Mouse (Mus musculus): ENCODE measurements around the gene Btbd9. TPM values are rescaled to one million over a fixed set of nuclear protein-coding genes. Genes with fewer than 3 reads are reported as not detected.

Gene Btbd9
- total and polyA plus RNA-seq, 2 experiments from 2014 or later, result 85.5 to 138 TPM

DNA sequence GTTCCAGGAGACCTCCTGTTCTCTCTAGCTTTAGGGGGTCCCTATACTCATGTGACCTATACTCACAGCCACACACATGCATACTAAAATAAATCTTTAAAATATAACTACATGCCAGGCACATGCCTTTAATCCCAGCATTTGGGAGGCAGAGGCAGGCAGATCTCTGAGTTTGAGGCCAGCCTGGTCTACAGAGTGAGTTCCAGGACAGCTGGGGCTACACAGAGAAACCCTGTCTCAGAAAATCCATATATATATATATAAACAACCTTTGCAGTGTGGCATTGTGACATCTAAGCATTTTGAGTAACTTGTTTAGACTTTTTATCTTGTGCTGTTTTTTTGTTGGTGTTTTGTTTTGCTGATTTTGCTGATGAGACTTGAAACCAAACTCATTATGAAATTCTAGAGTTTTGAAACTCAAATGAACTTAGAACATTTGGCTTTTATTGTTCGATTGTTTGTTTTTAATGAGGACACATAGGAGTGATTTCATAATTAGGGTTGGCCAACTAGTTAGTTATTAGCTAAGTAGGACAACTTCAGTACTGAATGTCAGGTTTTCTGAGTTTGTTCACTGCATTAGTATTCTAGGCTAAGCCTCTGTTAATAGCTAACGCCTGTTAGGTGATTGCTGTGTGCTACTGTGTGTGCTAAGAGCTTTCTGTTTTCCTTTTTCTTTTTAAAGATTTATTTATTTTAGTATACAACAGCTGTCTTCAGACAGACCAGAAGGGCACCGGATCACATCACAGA is 42.0 kb upstream of the Btbd9 start:
- Histone ChIP-seq H3K4me1 (ENCODE audit: insufficient read depth, low read length) (no peaks in the 10 kb centered on the region), H3K36me3 (ENCODE audit: insufficient read depth, low read length) (no peaks in the 10 kb centered on the region), H3K9ac (replicated peaks; ENCODE audit: low read length, poor library complexity, severe bottlenecking) (no peak overlapping the region), H3K27ac (ENCODE audit: low read depth, low read length) (no peak overlapping the region), H3K9me3 (ENCODE audit: low read length) (no peaks in the 10 kb centered on the region), H3K27me3 (ENCODE audit: insufficient read depth, low read length) (no peaks in the 10 kb centered on the region), H3K4me2 (ENCODE audit: low read depth, low read length, poor library complexity, severe bottlenecking) (no peak overlapping the region), H3K4me3 (ENCODE audit: low read depth, low read length) (no peak overlapping the region)
- WGBS, result 85% methylated on average over 3 of the region's 3 CpGs
- ATAC-seq (ENCODE audit: low FRiP score) (no peak), DNase-seq (ENCODE audit: low spot score) (no peak)
- no peak for TF ChIP-seq CTCF (IDR thresholded peaks at IDR 0.05)

DNA sequence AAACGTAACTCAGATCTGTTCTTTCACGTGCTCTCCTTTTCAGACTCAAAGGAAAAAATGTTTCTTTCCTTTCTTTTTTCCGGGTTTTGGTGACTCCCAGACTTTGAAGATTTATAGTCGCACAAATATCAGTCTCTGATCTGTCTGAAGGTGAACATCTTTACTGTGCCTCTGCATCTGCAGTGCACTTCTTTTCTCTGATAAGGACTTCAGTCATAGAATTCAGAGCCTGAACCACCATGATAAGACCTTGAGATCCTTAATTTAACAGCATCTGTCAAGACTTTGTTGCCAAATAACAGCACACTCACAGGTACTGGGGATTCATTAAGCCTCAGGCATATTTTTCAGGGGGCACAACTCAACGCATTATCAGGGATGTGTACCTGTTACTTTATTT is 39.9 kb upstream of the Btbd9 start:
- ATAC-seq (ENCODE audit: low FRiP score) (no peak), DNase-seq (ENCODE audit: low spot score) (no peak)
- Histone ChIP-seq H3K4me3 (ENCODE audit: low read depth, low read length) (no peak overlapping the region), H3K9me3 (ENCODE audit: low read length) (no peaks in the 10 kb centered on the region), H3K27ac (ENCODE audit: low read depth, low read length) (no peak overlapping the region), H3K9ac (replicated peaks; ENCODE audit: low read length, poor library complexity, severe bottlenecking) (no peak overlapping the region), H3K4me1 (ENCODE audit: insufficient read depth, low read length) (no peaks in the 10 kb centered on the region), H3K36me3 (ENCODE audit: insufficient read depth, low read length) (no peaks in the 10 kb centered on the region), H3K27me3 (ENCODE audit: insufficient read depth, low read length) (no peaks in the 10 kb centered on the region), H3K4me2 (ENCODE audit: low read depth, low read length, poor library complexity, severe bottlenecking) (no peak overlapping the region)
- 87% methylated on average over 5 of the region's 5 CpGs for whole genome bisulfite sequencing
- no peak for TF ChIP-seq CTCF (IDR thresholded peaks at IDR 0.05)

DNA sequence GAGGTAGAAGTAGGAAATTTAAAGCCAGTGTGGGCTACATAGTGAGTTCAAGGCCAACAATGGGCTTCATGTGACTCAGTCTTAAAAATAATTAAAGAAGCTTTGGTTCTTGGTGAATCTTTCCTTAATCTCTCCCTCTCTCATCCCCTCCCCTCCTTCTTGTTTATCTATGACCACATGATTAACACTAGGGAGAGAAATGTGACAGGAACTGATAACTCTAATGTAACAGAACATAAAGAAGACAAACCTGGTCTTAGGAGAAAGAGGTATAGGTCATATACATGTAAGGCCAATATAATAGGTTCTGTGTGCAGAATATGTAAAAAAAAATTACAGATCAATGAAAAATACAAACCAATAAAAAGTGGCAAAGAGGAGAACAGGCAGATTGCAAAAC is 37.1 kb upstream of the Btbd9 start:
- Histone ChIP-seq H3K4me3 (ENCODE audit: low read depth, low read length) (no peak overlapping the region), H3K27ac (ENCODE audit: low read depth, low read length) (no peak overlapping the region), H3K36me3 (ENCODE audit: insufficient read depth, low read length) (no peaks in the 10 kb centered on the region), H3K9me3 (ENCODE audit: low read length) (no peaks in the 10 kb centered on the region), H3K4me1 (ENCODE audit: insufficient read depth, low read length) (no peaks in the 10 kb centered on the region), H3K27me3 (ENCODE audit: insufficient read depth, low read length) (no peaks in the 10 kb centered on the region), H3K4me2 (ENCODE audit: low read depth, low read length, poor library complexity, severe bottlenecking) (no peak overlapping the region), H3K9ac (replicated peaks; ENCODE audit: low read length, poor library complexity, severe bottlenecking) (no peak overlapping the region)
- TF ChIP-seq CTCF (IDR thresholded peaks at IDR 0.05), result no peak
- ATAC-seq (ENCODE audit: low FRiP score), result no peak
- DNase-seq (ENCODE audit: low spot score), result no peak

DNA sequence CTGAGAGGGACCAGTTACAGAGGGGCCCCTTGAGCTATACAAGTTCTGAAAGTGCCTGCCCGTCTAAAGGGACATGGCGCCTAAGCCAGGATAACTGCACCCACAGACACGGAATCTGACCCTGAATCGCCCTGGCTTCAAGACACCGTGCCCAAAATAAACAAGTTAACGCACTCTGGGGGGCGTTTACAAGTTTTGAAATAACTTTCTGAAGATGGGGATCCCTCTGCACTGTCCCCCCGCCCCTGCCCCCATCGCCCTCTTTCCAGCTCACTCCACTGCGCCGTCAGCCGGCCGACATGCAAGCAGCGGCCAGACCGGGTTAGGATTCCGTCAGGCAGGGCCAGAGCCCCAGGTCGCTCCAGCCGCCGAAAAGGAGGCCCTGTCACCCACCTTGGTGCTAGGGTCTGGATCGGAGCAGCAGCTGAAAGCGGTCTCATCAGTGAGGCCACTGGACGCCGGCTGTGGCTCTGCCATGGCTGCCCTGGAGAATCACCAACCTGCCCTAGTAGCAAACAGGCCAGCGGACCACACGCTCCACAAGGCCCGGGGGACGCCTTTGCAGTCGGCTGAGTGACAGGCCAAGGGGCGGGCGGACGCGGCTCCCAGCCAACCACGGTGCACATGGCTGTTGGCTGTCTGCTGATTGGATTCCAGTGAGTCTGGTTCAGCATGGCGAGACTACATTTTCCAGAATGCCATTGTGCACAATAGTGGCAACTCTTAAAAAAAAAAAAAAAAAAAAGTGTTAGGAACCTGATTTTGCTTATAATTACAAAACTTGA is 36.0 kb upstream of the Btbd9 start:
- H3K4me2 ChIP-seq (ENCODE audit: low read depth, low read length, poor library complexity, severe bottlenecking), result peak overlapping the region; percentile 74
- WGBS, result under 1% methylated on average over 34 of the region's 34 CpGs
- no peaks in the 10 kb centered on the region for H3K27me3 ChIP-seq (ENCODE audit: insufficient read depth, low read length)
- peak; percentile 46 for TF ChIP-seq CTCF (IDR thresholded peaks at IDR 0.05)
- no peaks in the 10 kb centered on the region for H3K4me1 ChIP-seq (ENCODE audit: insufficient read depth, low read length)
- H3K9ac ChIP-seq (replicated peaks; ENCODE audit: low read length, poor library complexity, severe bottlenecking), result peak overlapping the region; percentile 70
- H3K36me3 ChIP-seq (ENCODE audit: insufficient read depth, low read length), result no peaks in the 10 kb centered on the region
- peak overlapping the region; percentile 65 for H3K4me3 ChIP-seq (ENCODE audit: low read depth, low read length)
- H3K9me3 ChIP-seq (ENCODE audit: low read length), result no peaks in the 10 kb centered on the region
- DNase-seq (ENCODE audit: low spot score) (peak; percentile 98), ATAC-seq (ENCODE audit: low FRiP score) (peak; percentile 100)
- H3K27ac ChIP-seq (ENCODE audit: low read depth, low read length), result peak overlapping the region; percentile 74

DNA sequence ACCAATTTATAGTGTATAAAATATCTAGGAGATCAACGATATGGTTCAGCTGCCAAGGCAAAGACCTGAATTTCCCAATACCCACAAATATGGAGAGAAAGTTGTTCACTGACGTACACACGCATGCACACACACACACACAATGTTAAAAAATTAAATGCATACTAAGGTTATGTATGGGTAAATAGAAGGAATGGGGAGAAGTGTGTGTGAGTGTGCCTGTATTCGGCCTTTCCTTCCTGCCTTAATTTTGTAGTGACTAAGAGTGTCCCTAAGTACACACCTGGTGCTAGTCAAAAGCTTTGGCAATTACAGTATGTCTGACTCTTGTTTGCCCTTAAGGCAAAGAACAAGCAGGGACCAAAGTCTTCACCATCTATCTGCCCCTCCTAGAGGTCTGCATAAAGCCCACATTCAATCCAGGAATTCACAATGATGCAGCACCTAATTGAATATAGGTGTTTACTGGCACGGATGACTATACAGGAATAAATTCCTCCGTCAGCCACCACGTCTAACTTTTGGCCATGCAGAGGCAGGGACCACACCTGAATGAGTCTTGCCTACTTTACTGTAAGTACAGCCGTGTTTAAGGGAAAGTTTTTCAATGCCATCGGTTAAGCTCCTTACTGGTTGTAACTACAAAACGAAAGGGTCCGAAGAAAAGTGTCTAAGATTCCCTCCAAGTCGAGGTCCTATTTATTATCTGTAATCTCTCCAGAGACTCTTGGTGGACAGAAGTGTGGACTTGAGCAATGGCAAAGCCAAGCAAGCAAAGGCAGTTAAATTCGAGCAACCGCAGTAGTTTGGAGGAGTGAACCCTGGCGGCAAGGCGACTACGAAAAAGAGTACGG is 35.2 kb upstream of the Btbd9 start:
- Histone ChIP-seq H3K9me3 (ENCODE audit: low read length) (no peaks in the 10 kb centered on the region), H3K4me1 (ENCODE audit: insufficient read depth, low read length) (no peaks in the 10 kb centered on the region), H3K36me3 (ENCODE audit: insufficient read depth, low read length) (no peaks in the 10 kb centered on the region), H3K9ac (replicated peaks; ENCODE audit: low read length, poor library complexity, severe bottlenecking) (peak overlapping the region; percentile 70), H3K27me3 (ENCODE audit: insufficient read depth, low read length) (no peaks in the 10 kb centered on the region), H3K27ac (ENCODE audit: low read depth, low read length) (peak overlapping the region; percentile 74), H3K4me2 (ENCODE audit: low read depth, low read length, poor library complexity, severe bottlenecking) (peak overlapping the region; percentile 74), H3K4me3 (ENCODE audit: low read depth, low read length) (peak overlapping the region; percentile 65)
- DNase-seq (ENCODE audit: low spot score), result no peak
- no peak for ATAC-seq (ENCODE audit: low FRiP score)
- WGBS, result 24% methylated on average over 18 of the region's 18 CpGs
- no peak for TF ChIP-seq CTCF (IDR thresholded peaks at IDR 0.05)

Data from midbrain, postnatal 0 days (tissue).